Mouse (Mus musculus): ENCODE results near the gene Gm28036.

- no peak for TF ChIP-seq POLR2A (IDR thresholded peaks at IDR 0.05; ENCODE audit: extremely low read depth, insufficient read depth, low read length)
- no peak for TF ChIP-seq CTCF (IDR thresholded peaks at IDR 0.05; ENCODE audit: extremely low read depth, insufficient read depth, low read length)
Measured at GRCm38 (mm10) chr2:156077461-156077860, 49.4 kb downstream of the Gm28036 start.

All from cortical plate, adult 2 months (tissue).